Mouse (Mus musculus) liver, adult 2 months (tissue): ENCODE data around the gene Arhgap30. TPM values are rescaled to one million over a fixed set of nuclear protein-coding genes. Genes with fewer than 3 reads are reported as not detected.

Source experiments
- DNase-seq: peaks from one replicate; pipeline ENCODE4 v3.0.0-alpha.2; 2011; ENCODE audit warnings: low read depth, low spot score; ENCODE audit errors: extremely low read depth
- H3K27ac ChIP-seq: fragments of 200-500 bp; replicated peaks from 2 replicates; pipeline ENCODE4 v1.5.1; 2012; ENCODE audit warnings: low read depth, mild to moderate bottlenecking, control low read depth, inconsistent platforms, low read length; ENCODE audit not compliant: insufficient read depth
- H3K27me3 ChIP-seq: fragments of 200-500 bp; 2 replicates; pipeline ENCODE4 v1.6.1; 2012; ENCODE audit warnings: mild to moderate bottlenecking, moderate library complexity, low read length, inconsistent platforms; ENCODE audit not compliant: control insufficient read depth, insufficient read depth
- H3K36me3 ChIP-seq: fragments of 200-500 bp; 2 replicates; pipeline ENCODE4 v1.6.1; 2012; ENCODE audit warnings: low read length, inconsistent platforms; ENCODE audit not compliant: control insufficient read depth, insufficient read depth
- H3K4me1 ChIP-seq: fragments of 200-500 bp; 2 replicates; pipeline ENCODE4 v1.6.1; 2011; ENCODE audit warnings: low read length; ENCODE audit not compliant: control insufficient read depth, insufficient read depth
- H3K4me3 ChIP-seq: fragments of 200-500 bp; 2 replicates; pipeline ENCODE4 v1.5.1; 2011; ENCODE audit warnings: low read depth, mild to moderate bottlenecking, control low read depth, low read length, moderate library complexity; ENCODE audit not compliant: insufficient read depth
- H3K79me2 ChIP-seq: fragments of 200-500 bp; 2 replicates; pipeline ENCODE4 v1.6.1; 2012; ENCODE audit warnings: inconsistent platforms, mild to moderate bottlenecking, low read length, moderate library complexity; ENCODE audit not compliant: control insufficient read depth, insufficient read depth
- H3K9ac ChIP-seq: fragments of 200-500 bp; 2 replicates; pipeline ENCODE4 v1.6.1; 2012; ENCODE audit warnings: low read depth, mild to moderate bottlenecking, control low read depth, inconsistent platforms, low read length
- CTCF ChIP-seq: fragments of 200-500 bp; IDR thresholded peaks from 2 replicates; pipeline ENCODE4 v1.5.1; 2011; ENCODE audit warnings: low read depth, low read length, control low read depth
- POLR2A ChIP-seq: fragments of 200-500 bp; IDR thresholded peaks from 2 replicates; pipeline ENCODE4 v1.6.1; 2011; ENCODE audit warnings: low read length, control low read depth; ENCODE audit not compliant: insufficient read depth; ENCODE audit errors: extremely low read depth
- WGBS: fragments of 180-500 bp; shearing (Covaris S2); methylation state at CpG from one replicate; pipeline ENCODE4 v1.1.7; 2018; 5-methylcytosine and 5-hydroxymethylcytosine counted together
- polyA plus RNA-seq: library from polyadenylated mRNA; depleted of rRNA; stranded (reverse); fragments of >200 nt; gene quantifications from 2 replicates; pipeline ENCODE4 v1.2.3, GENCODE M21; 2012
- total RNA-seq: library from RNA; depleted of rRNA; stranded (reverse); fragments of >200 nt; gene quantifications from 2 replicates; pipeline ENCODE4 v1.2.3, GENCODE M21; 2014

The Arhgap30 gene
- total and polyA plus RNA-seq, 2 experiments: 2.0 to 2.4 TPM

- DNase-seq: peak; percentile 86
- Histone ChIP-seq H3K36me3 (no peaks in the 10 kb centered on the region), H3K4me3 (no peak overlapping the region), H3K9ac (no peak overlapping the region), H3K79me2 (no peaks in the 10 kb centered on the region), H3K4me1 (peaks cover 15% of the 10 kb centered on the region), H3K27me3 (no peaks in the 10 kb centered on the region), H3K27ac (no peak overlapping the region)
- WGBS: 62% methylated on average over 8 of the region's 8 CpGs
- TF ChIP-seq CTCF (no peak), POLR2A (no peak)
Measured at GRCm38 (mm10) chr1:171422504-171423095, 33.8 kb downstream of the Arhgap30 start.

- H3K27ac ChIP-seq: peak overlapping the region; percentile 20; the same call in 1 of the 2 replicates
- 11% methylated on average over 5 of the region's 5 CpGs for WGBS
- H3K36me3 ChIP-seq: no peaks in the 10 kb centered on the region
- no peak for DNase-seq
- no peaks in the 10 kb centered on the region for H3K79me2 ChIP-seq
- H3K4me1 ChIP-seq: peaks cover 3% of the 10 kb centered on the region; the same call in 1 of the 2 replicates
- no peak overlapping the region for H3K9ac ChIP-seq
- no peaks in the 10 kb centered on the region for H3K27me3 ChIP-seq
- no peak overlapping the region for H3K4me3 ChIP-seq
- TF ChIP-seq POLR2A (no peak), CTCF (no peak)
Measured at GRCm38 (mm10) chr1:171424638-171425037, 35.9 kb downstream of the Arhgap30 start.

GRCm38 (mm10) chr1:171425126-171425525, 36.4 kb downstream of the Arhgap30 start:
- no peak overlapping the region for H3K4me3 ChIP-seq
- no peak for TF ChIP-seq POLR2A
- H3K27ac ChIP-seq: peak overlapping the region; percentile 20; the same call in 1 of the 2 replicates
- H3K27me3 ChIP-seq: no peaks in the 10 kb centered on the region
- no peaks in the 10 kb centered on the region for H3K36me3 ChIP-seq
- no peaks in the 10 kb centered on the region for H3K79me2 ChIP-seq
- peak; percentile 95 for DNase-seq
- no peak overlapping the region for H3K9ac ChIP-seq
- peaks cover 3% of the 10 kb centered on the region; the same call in 1 of the 2 replicates for H3K4me1 ChIP-seq
- 13% methylated on average over 4 of the region's 4 CpGs for WGBS

GRCm38 (mm10) chr1:171432158-171432557, 43.4 kb downstream of the Arhgap30 start:
- Histone ChIP-seq H3K4me1 (peaks cover 4% of the 10 kb centered on the region), H3K27ac (no peak overlapping the region), H3K4me3 (no peak overlapping the region), H3K79me2 (no peaks in the 10 kb centered on the region), H3K36me3 (no peaks in the 10 kb centered on the region), H3K27me3 (no peaks in the 10 kb centered on the region), H3K9ac (no peak overlapping the region)
- DNase-seq: no peak
- TF ChIP-seq POLR2A: no peak
- no peak for TF ChIP-seq CTCF
- 80% methylated on average over 5 of the region's 5 CpGs for WGBS

GRCm38 (mm10) chr1:171435288-171435814, 46.6 kb downstream of the Arhgap30 start:
- Histone ChIP-seq H3K4me3 (no peak overlapping the region), H3K4me1 (peaks cover 13% of the 10 kb centered on the region), H3K79me2 (peaks cover 14% of the 10 kb centered on the region; the same call in 1 of the 2 replicates), H3K36me3 (no peaks in the 10 kb centered on the region), H3K27ac (no peak overlapping the region), H3K27me3 (no peaks in the 10 kb centered on the region), H3K9ac (no peak overlapping the region)
- DNase-seq: no peak
- TF ChIP-seq POLR2A (no peak), CTCF (no peak)
- 41% methylated on average over 7 of the region's 7 CpGs for WGBS

- Histone ChIP-seq H3K4me3 (no peak overlapping the region), H3K79me2 (peaks cover 15% of the 10 kb centered on the region; the same call in 1 of the 2 replicates), H3K9ac (no peak overlapping the region), H3K4me1 (peaks cover 17% of the 10 kb centered on the region), H3K36me3 (no peaks in the 10 kb centered on the region), H3K27me3 (no peaks in the 10 kb centered on the region), H3K27ac (no peak overlapping the region)
- no peak for TF ChIP-seq POLR2A
- TF ChIP-seq CTCF: no peak
- WGBS: 58% methylated on average over 1 of the region's 1 CpGs
- peak; percentile 62 for DNase-seq
Measured at GRCm38 (mm10) chr1:171435974-171436373, 47.2 kb downstream of the Arhgap30 start.
